Mouse (Mus musculus): ENCODE measurements around the gene Adora2b. TPM values are rescaled to one million over a fixed set of nuclear protein-coding genes. Genes with fewer than 3 reads are reported as not detected.

Gene Adora2b
- polyA plus RNA-seq, 1 experiment from 2014 or later = 6.9 TPM

DNA sequence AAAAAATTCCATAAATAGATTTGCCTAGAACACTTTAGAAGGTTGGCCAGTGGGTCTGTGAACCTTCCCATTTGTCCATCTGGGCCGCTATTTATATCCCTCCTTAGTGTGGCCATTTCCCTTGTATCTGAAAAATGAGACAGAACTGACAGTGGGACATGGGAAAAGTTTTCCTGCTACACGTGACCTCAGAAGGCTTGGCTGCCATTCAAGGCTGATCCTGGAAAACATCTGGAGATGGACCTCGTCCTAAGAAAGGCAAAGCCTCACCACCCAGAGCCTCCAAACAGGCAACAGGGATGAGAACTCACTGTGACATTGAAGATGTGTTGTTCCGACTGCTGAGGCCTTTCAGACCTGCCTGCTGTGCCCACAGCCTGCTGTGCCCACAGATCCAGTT is 24.0 kb upstream of the Adora2b start:
- no peak for ATAC-seq
- no peak overlapping the region for H3K9ac ChIP-seq
- no peak overlapping the region for H3K27ac ChIP-seq
- H3K4me3 ChIP-seq (replicated peaks) = no peak overlapping the region
- H3K27me3 ChIP-seq (replicated peaks) = no peaks in the 10 kb centered on the region
- WGBS = 63% methylated on average over 4 of the region's 4 CpGs
- H3K9me3 ChIP-seq = no peaks in the 10 kb centered on the region
- no peaks in the 10 kb centered on the region for H3K36me3 ChIP-seq
- H3K4me2 ChIP-seq (replicated peaks) = no peak overlapping the region
- 0 out of 2 replicates have a peak, but pooled peaks cover 3% of the 10 kb centered on the region for H3K4me1 ChIP-seq (replicated peaks)

DNA sequence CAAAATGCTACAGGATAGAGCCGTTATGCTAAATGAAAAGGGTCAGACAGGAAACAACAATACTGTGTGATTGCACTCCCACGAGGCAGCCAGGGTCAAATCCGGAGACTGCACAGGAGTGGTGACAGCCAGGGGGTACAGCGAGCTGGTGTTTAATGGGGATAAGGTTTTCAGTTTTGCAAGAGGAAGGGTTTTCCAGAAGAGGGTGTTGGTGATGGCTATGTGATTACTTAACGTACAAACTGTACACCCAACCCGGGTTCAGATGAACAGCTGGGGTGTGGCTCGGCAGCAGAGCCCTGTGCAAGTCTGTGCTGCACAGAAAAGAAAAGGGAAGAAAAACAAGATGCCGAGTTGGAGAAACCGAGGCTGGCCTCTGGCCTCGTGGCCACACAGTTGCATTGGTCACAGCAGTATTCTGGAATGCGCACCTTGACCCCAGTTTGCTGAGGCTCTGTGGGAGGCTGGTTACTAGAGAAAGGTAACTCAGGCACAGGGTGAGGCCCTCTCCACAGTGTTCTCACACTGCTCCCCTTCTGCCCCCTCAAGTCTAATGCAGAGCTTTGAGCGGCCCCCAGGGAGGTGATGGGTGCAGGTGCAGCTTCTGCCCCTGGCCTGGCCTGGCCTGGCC is 8.0 kb upstream of the Adora2b start:
- H3K9ac ChIP-seq = no peak overlapping the region
- ATAC-seq = peak; percentile 55; the same call in 1 of the 2 replicates

DNA sequence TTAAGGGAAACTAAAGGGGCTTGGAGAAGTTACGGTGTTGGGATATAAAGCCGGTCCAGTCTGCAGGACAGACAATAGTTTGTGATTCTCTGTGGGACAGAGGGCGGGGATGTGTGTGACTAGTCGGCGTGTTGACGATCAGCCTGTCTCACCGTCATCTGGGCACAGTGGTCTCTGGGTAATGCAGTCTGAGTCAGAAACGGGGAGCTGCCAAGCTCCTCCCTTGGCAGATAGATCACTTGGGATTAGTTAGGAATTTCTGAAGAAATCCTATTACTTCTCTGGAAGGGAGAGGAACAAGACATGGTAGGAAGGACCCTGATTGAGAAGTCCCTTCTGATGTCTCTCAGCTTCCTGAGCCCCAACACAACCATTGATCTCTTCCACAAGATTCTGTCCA is 4.9 kb upstream of the Adora2b start:
- Histone ChIP-seq H3K4me2 (replicated peaks) (no peak overlapping the region), H3K27ac (no peak overlapping the region), H3K27me3 (replicated peaks) (no peaks in the 10 kb centered on the region), H3K9ac (no peak overlapping the region), H3K4me1 (replicated peaks) (peaks cover 5% of the 10 kb centered on the region; the same call in 1 of the 2 replicates), H3K4me3 (replicated peaks) (no peak overlapping the region), H3K9me3 (no peaks in the 10 kb centered on the region), H3K36me3 (no peaks in the 10 kb centered on the region)
- WGBS = 78% methylated on average over 8 of the region's 8 CpGs
- no peak for ATAC-seq

More for the DNA sequence above, 8.0 kb upstream of the Adora2b start:
- Histone ChIP-seq H3K4me2 (replicated peaks) (no peak overlapping the region), H3K9me3 (no peaks in the 10 kb centered on the region), H3K27me3 (replicated peaks) (no peaks in the 10 kb centered on the region), H3K36me3 (no peaks in the 10 kb centered on the region), H3K4me3 (replicated peaks) (no peak overlapping the region), H3K27ac (no peak overlapping the region), H3K4me1 (replicated peaks) (no peaks in the 10 kb centered on the region)
- 63% methylated on average over 12 of the region's 12 CpGs for WGBS

DNA sequence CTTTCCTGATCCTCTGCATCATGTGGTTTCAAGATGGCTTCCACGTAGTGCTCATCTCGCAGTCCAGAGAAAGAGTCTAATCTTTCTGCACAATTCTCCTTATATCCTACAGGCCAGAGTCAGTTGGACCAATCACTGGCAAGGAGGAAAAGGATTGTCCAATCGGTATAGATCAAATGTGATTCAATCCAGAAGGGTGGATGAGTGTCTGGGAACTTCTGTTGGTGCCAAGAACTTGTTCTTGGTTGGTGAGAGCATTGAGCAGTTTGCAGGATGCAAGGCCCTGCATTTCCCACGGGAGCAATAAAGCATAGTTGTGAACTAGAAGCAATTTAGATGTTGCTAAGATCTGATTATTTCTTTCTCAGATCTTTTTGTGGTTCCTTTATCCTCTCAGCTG is 4.3 kb upstream of the Adora2b start:
- no peaks in the 10 kb centered on the region for H3K9me3 ChIP-seq
- no peak overlapping the region for H3K9ac ChIP-seq
- H3K36me3 ChIP-seq = no peaks in the 10 kb centered on the region
- no peak overlapping the region for H3K4me2 ChIP-seq (replicated peaks)
- H3K4me1 ChIP-seq (replicated peaks) = peaks cover 8% of the 10 kb centered on the region
- 85% methylated on average over 4 of the region's 4 CpGs for WGBS
- ATAC-seq = no peak
- no peak overlapping the region for H3K27ac ChIP-seq
- 0 out of 2 replicates have a peak, but pooled peaks cover 2% of the 10 kb centered on the region for H3K27me3 ChIP-seq (replicated peaks)
- no peak overlapping the region for H3K4me3 ChIP-seq (replicated peaks)

DNA sequence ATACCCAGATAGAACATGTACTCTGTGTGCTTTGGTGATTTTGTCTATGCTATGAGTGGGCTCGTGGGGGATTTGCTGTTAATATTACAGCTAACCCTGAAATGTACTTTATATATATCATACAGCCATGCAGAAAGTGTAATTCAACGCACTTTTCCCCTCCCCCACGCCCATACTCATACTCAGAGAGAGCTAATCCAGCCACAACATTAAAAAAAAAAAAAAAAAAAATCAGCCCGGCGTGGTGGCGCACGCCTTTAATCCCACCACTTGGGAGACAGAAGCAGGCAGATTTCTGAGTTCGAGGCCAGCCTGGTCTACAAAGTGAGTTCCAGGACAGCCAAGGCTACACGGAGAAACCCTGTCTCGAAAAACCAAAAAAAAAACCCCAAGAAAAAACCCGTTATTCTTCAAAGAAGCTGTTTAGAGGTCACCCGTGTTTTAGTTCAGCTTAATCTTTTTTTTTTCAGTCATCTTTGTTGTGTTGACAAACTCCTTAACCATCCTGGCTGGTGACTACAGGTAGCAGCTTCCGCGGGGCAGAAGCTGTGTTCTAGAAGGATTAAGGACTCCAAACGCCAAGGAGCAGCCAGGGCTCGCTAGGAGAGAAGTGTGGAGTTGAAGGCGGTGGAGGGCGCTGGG is 904 bp upstream of the Adora2b start:
- Histone ChIP-seq H3K9ac (peak overlapping the region; percentile 64), H3K27ac (0 out of 2 replicates have a peak overlapping the region, but pooled peaks have one; percentile 22), H3K4me2 (replicated peaks) (peak overlapping the region; percentile 100), H3K4me1 (replicated peaks) (peaks cover 20% of the 10 kb centered on the region), H3K27me3 (replicated peaks) (peaks cover 7% of the 10 kb centered on the region; the same call in 1 of the 2 replicates), H3K4me3 (replicated peaks) (peak overlapping the region; percentile 65), H3K36me3 (no peaks in the 10 kb centered on the region), H3K9me3 (no peaks in the 10 kb centered on the region)
- WGBS = 35% methylated on average over 18 of the region's 18 CpGs
- no peak for ATAC-seq

DNA sequence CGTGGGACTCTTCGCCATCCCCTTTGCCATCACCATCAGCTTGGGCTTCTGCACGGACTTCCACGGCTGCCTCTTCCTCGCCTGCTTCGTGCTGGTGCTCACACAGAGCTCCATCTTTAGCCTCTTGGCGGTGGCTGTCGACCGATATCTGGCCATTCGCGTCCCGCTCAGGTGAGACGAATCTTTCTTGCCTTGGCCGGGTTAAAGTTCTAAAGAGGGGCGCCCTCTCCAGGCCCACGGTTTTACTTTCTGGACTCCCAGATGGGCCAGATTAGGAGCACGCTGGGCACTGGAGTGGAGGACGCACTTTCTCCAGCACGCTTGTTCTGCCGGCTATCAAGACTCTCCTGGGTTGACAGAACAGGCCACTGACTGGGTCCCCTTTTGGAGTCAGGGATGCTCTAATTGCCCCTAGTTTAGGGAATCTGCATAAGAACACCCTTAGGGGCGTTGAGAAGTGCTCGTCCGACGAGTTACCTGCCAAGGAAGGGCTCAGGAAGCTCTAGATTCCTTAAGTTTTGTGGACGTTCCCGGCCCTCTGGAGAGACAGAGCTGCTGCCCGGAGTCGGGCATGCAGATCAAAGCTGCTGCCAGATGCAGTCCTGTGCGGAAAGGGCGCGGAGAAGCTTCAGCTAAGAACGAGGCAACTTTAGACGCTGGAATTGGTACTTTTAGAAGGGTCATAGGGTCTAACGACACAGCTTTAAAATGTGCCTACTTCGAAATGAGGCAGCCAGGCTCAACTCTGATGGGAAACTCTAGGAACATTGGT is 668 bp downstream of the Adora2b start:
- no peaks in the 10 kb centered on the region for H3K36me3 ChIP-seq
- H3K9ac ChIP-seq = peak overlapping the region; percentile 64
- peak; percentile 33 for ATAC-seq
- 6% methylated on average over 35 of the region's 35 CpGs for WGBS
- peak overlapping the region; percentile 100 for H3K4me2 ChIP-seq (replicated peaks)
- H3K4me1 ChIP-seq (replicated peaks) = peaks cover 20% of the 10 kb centered on the region
- H3K9me3 ChIP-seq = no peaks in the 10 kb centered on the region
- peak overlapping the region; percentile 65 for H3K4me3 ChIP-seq (replicated peaks)
- no peak overlapping the region for H3K27ac ChIP-seq
- H3K27me3 ChIP-seq (replicated peaks) = peaks cover 7% of the 10 kb centered on the region; the same call in 1 of the 2 replicates

DNA sequence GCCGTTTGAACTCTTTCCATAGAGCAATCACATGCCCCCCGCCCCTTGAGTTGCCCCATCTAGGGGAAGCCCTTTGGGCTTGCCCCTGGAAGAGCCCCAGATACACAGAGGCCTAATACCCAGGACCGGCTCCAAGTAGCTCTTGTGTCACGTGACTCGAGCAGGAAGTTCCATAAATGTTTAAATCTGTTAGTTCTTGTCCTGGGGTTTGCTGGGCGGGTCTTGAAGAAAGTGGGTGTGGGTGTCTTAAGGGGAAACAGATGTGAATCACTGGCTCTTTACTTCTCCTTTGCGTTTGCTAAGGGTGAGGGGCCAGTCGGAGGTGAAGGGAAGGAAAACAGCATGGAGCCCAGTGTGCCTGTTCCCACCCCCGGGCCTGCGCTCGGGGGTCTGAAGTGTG is 2.3 kb downstream of the Adora2b start:
- no peak overlapping the region for H3K4me3 ChIP-seq (replicated peaks)
- H3K4me2 ChIP-seq (replicated peaks) = peak overlapping the region; percentile 33
- ATAC-seq = peak; percentile 37
- H3K4me1 ChIP-seq (replicated peaks) = peaks cover 20% of the 10 kb centered on the region
- 42% methylated on average over 11 of the region's 11 CpGs for WGBS
- no peaks in the 10 kb centered on the region for H3K9me3 ChIP-seq
- no peak overlapping the region for H3K9ac ChIP-seq
- H3K27ac ChIP-seq = no peak overlapping the region
- H3K27me3 ChIP-seq (replicated peaks) = peaks cover 7% of the 10 kb centered on the region; the same call in 1 of the 2 replicates
- no peaks in the 10 kb centered on the region for H3K36me3 ChIP-seq

DNA sequence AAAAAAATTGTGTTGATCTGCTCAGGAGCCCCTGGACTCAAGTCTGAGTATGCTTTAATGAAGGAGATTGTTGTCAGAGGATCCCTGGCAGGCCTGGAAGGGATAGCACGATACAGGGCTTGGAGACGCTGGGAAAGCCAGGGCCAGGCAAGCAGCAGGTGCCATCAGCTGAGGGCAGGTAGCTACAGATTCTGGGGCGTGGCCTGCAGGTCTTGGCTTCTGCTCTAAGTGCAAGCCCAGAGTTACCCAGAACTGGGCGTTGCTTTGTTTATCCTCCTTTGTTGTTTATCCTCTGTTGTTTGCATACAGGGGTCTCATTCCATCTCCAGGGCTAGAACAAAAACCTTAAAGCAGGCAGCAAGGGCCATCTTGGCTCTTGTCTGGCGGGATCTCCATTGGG is 4.6 kb downstream of the Adora2b start:
- 72% methylated on average over 5 of the region's 5 CpGs for WGBS
- no peak overlapping the region for H3K4me3 ChIP-seq (replicated peaks)
- H3K9ac ChIP-seq = no peak overlapping the region
- H3K36me3 ChIP-seq = no peaks in the 10 kb centered on the region
- H3K27ac ChIP-seq = no peak overlapping the region
- no peaks in the 10 kb centered on the region for H3K9me3 ChIP-seq
- no peak overlapping the region for H3K4me2 ChIP-seq (replicated peaks)
- H3K4me1 ChIP-seq (replicated peaks) = peaks cover 16% of the 10 kb centered on the region
- peaks cover 7% of the 10 kb centered on the region; the same call in 1 of the 2 replicates for H3K27me3 ChIP-seq (replicated peaks)
- no peak for ATAC-seq

DNA sequence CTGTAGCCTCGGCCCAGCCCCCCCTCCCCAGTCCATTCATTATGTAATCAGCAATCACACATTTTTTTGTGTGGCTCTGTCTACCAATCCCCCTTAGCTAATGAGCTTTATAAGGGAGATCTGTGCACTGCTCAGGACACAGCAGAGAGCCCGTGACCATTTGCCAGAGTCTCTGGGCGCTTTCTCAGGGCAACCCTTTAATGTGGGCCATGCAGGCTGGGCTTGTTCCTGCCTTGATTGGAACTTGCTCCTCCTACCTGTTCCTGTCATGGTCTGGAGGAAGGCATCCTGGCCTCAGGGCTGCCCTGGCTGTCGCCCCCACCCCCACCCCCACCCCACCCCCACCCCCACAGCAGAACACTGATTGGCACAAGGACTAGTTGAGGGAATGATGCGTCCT is 10.4 kb downstream of the Adora2b start:
- WGBS = 44% methylated on average over 5 of the region's 5 CpGs
- Histone ChIP-seq H3K9me3 (no peaks in the 10 kb centered on the region), H3K9ac (no peak overlapping the region), H3K4me2 (replicated peaks) (no peak overlapping the region), H3K4me1 (replicated peaks) (peaks cover 8% of the 10 kb centered on the region), H3K36me3 (no peaks in the 10 kb centered on the region), H3K27me3 (replicated peaks) (no peaks in the 10 kb centered on the region), H3K27ac (no peak overlapping the region), H3K4me3 (replicated peaks) (no peak overlapping the region)
- no peak for ATAC-seq

DNA sequence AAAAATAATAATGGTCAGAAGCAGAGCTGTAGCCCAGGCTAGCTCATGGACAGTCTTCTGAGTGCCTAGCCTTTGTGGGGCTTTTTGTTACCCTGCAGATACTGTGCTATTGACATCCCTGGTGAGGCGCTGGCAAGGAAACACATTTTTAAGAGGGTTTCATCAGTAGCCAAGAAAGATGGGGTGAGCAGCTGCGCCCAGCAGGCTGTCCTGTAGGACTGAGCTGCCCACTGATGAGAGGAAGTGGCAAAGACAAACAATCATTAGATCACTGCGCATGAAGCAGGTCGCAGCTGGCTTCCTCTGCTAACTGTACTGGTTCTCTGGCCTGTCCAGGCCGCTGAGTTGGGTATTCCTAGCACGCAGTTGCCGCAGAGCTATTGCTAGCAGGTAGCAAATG is 14.8 kb downstream of the Adora2b start:
- Histone ChIP-seq H3K4me1 (replicated peaks) (peaks cover 8% of the 10 kb centered on the region), H3K9me3 (no peaks in the 10 kb centered on the region), H3K27ac (peak overlapping the region; percentile 30; the same call in 1 of the 2 replicates), H3K27me3 (replicated peaks) (no peaks in the 10 kb centered on the region), H3K4me3 (replicated peaks) (no peak overlapping the region), H3K36me3 (no peaks in the 10 kb centered on the region), H3K4me2 (replicated peaks) (0 out of 2 replicates have a peak overlapping the region, but pooled peaks have one; percentile 1), H3K9ac (no peak overlapping the region)
- 52% methylated on average over 7 of the region's 7 CpGs for WGBS
- ATAC-seq = peak; percentile 26; the same call in 1 of the 2 replicates

DNA sequence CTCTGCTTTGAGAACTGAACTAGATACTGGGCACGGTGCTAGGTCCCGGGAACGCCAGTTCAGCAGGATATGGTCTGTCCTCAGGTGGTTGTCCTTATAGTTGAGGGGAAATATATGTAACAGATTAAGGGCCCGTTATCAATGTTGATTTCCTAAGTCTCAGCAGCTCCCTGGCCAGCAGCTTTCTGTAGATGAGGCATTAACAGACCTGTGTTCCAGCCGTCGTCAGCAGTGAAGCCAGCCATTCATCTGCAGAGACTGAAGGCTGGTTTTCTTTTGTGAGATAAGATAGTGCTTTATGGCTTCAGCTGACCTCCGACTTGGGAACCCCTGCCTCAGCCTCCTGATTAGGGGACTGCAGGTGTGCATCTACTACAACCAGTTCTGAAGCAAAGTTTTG is 15.2 kb downstream of the Adora2b start:
- Histone ChIP-seq H3K4me3 (replicated peaks) (no peak overlapping the region), H3K27me3 (replicated peaks) (no peaks in the 10 kb centered on the region), H3K9me3 (no peaks in the 10 kb centered on the region), H3K9ac (no peak overlapping the region), H3K4me2 (replicated peaks) (0 out of 2 replicates have a peak overlapping the region, but pooled peaks have one; percentile 1), H3K4me1 (replicated peaks) (peaks cover 8% of the 10 kb centered on the region), H3K27ac (0 out of 2 replicates have a peak overlapping the region, but pooled peaks have one; percentile 30), H3K36me3 (no peaks in the 10 kb centered on the region)
- WGBS = 36% methylated on average over 7 of the region's 7 CpGs
- ATAC-seq = peak; percentile 75

DNA sequence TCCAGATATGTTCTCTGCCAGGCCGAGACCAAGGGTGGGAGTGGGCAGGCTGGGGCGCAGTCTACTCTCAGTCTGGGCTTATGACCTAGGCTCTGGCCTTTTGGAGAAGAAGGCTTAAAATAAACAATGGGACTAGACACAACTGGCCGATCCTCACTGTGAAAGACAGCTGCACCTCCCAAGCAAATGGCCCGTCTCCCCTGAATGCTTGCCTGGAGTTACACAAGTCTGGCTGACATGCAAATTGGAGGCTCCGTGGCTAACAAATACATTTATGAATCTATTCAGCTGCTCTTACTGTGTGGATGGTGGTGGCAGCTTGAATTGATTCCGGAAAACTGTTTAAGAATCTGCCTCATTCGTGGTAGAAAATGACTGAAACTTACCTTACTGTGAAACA is 16.9 kb downstream of the Adora2b start:
- 76% methylated on average over 7 of the region's 7 CpGs for WGBS
- no peaks in the 10 kb centered on the region for H3K9me3 ChIP-seq
- no peak overlapping the region for H3K4me3 ChIP-seq (replicated peaks)
- no peak for ATAC-seq
- no peak overlapping the region for H3K4me2 ChIP-seq (replicated peaks)
- peaks cover 8% of the 10 kb centered on the region for H3K4me1 ChIP-seq (replicated peaks)
- H3K9ac ChIP-seq = no peak overlapping the region
- no peaks in the 10 kb centered on the region for H3K36me3 ChIP-seq
- H3K27ac ChIP-seq = no peak overlapping the region
- no peaks in the 10 kb centered on the region for H3K27me3 ChIP-seq (replicated peaks)

Data from intestine, embryonic 15.5 days (tissue).